Mouse (Mus musculus): ENCODE measurements at regions not wholly inside any gene's neighbourhood (a gene's known extent, or its start where the extent isn't known, plus 50 kb on each side); places are given as distances from the start of the nearest gene placed in this dataset.

- TF ChIP-seq FLI1 (IDR thresholded peaks at IDR 0.05; ENCODE audit: low read length) (no peak), GATA1 (IDR thresholded peaks at IDR 0.05; ENCODE audit: borderline replicate concordance, low read length) (no peak)
Measured at GRCm38 (mm10) chr5:75503673-75504072, 71.0 kb upstream of the Kit start.
